Mouse (Mus musculus): ENCODE results near the gene Tmppe.

GRCm38 (mm10) chr9:114443351-114443750 lies 42.4 kb downstream of the Tmppe start:
- TF ChIP-seq POLR2A (IDR thresholded peaks at IDR 0.05; ENCODE audit: low read depth, low read length) (no peak), CTCF (IDR thresholded peaks at IDR 0.05; ENCODE audit: borderline replicate concordance, insufficient read depth, low read length) (no peak)
